Mouse (Mus musculus) kidney, postnatal 36 days (tissue): Measurements from ENCODE around the gene Bahd1.

ENCODE experiments used
- DNase-seq, 2 experiments: peaks; one replicate each; pipeline ENCODE4 v3.0.0; 2021 to 2022; ENCODE audit warnings: mixed read lengths in 2 of 2

The Bahd1 gene

DNA sequence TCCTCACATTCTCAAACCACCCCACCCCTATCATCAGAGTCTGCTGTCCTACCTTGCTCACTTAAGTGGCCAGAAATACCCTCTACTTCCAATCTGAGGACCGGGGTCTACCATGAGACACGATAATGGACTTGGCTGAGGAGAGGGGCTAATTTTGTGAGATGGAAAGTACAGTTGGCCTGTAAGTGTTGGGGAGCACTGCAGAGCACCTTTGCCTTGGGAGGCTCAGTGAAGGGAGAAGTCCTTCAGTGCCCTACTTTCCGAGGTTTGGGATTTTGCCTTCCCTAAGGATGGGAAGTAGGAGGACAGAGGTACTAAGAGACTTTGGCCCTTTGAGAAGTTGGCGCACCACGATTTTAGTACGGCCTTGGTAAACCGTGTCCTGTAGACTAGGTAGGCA lies 871 bp upstream of the Bahd1 start:
- DNase-seq: no peak

GRCm38 (mm10) chr2:118900826-118901140 lies 606 bp downstream of the Bahd1 start:
- no peak for DNase-seq

GRCm38 (mm10) chr2:118901175-118902031 lies 1.2 kb downstream of the Bahd1 start:
- peak; percentile 98 for DNase-seq

GRCm38 (mm10) chr2:118902051-118903025 lies 2.2 kb downstream of the Bahd1 start:
- peak; percentile 82 to 87 for DNase-seq

- DNase-seq: peak in 1 of 2 experiments; percentile 55
Measured at GRCm38 (mm10) chr2:118903333-118903741, 3.2 kb downstream of the Bahd1 start.

DNA sequence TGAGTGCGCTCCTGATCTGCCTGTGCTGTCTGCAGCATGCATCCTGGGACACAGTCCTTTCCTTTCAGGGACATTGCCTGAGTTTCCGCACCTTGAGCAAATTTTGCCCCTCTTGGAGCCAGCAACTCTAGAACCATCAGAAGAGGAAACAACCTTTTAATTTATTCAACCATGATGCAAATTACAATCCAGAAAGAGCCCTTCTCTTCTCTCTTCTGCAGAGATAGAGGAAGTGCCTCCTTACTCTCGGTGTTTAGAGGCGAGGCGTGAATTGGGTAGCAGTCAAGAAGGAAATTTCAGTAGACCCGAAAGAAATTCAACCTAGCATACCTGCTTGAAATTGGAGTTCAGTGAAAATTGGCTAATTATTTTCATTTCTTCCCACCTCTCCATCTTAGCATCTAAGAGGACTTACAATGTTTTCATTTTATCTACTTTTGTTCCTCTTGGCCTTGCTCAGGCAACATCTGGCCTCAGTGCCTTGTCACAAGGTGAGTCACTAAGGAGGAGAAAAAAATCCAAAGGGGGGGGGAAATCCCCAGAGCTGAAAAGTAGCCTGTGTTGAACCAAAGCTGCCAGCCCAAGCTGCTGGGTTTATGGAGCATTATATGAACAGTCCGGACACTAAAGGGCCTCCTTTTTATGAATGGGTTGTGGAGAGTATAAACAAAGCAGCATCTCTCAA lies 5.4 kb downstream of the Bahd1 start:
- DNase-seq: no peak

DNA sequence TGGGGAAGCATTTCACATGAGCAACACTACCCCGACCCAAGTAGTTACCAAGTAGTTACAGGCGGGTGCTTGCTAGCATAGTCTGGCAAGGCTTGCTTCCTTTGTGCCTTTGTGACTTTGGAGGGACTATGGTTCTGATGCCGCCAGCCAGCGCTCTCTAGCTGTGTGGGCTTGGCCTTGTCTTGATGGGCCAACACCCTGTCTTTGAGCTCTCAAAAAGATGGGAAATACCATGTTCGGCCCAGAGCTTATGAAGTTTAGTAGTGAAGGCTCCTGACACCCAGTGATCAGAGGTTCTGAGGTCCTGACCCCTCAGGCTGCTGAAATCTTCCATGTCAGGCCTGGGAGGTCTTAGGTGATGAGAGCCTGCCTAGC lies 5.9 kb downstream of the Bahd1 start:
- no peak for DNase-seq

GRCm38 (mm10) chr2:118907781-118908180 lies 7.6 kb downstream of the Bahd1 start:
- DNase-seq: no peak

GRCm38 (mm10) chr2:118909151-118909550 lies 9.0 kb downstream of the Bahd1 start:
- peak; percentile 42 to 45 for DNase-seq

DNA sequence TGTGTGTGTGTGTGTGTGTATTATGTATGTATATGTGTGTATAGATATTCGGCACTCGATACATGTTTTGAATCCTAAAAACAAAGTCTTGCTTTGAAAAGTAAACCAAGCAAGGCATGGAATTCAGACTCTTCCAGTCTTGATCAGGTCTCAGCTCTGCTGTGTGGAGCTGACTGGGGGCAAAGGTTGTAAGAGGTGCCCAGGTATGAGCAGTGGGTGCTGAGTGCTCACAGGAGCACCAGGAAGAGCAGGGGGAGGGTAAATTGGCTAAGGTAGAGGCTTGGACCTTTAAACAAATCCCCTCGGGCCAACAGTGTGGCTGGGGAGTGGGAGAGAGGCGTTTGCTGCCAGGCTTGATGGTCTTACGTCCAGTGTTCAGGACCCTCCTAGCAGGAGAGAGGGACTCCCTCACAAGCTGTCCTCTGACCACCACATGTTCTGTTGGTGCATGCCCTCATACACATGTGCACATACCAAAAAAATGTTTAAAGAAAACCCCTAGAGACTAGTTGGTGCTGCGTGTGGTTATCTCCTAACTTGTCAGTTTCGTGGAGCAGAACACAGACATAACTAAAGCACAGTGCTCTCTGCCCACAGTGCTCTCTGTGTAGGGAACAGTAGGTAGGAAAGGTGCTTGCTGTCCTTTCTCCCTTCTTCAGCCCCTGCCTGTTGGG lies 10.6 kb downstream of the Bahd1 start:
- DNase-seq: peak; percentile 62 to 68

DNA sequence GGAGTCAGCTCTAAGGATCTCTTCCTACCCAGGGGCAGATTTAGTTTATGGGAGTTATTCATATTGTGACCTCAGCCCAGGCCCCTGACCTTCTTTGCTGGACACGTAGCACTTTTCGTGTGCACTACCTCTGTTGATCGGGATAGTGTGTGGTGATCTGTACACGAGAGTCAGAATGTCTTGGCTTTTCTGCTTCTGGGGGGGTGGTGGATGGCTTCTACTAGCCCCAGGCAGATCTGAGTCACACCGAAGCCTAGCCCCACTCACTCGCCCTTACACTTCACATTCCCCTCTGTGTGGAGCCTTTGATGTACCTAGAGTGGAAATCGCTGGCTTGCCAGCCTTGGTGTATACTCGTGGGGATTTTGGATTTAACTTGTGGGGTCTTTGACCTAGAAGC lies 12.5 kb downstream of the Bahd1 start:
- DNase-seq: no peak

DNA sequence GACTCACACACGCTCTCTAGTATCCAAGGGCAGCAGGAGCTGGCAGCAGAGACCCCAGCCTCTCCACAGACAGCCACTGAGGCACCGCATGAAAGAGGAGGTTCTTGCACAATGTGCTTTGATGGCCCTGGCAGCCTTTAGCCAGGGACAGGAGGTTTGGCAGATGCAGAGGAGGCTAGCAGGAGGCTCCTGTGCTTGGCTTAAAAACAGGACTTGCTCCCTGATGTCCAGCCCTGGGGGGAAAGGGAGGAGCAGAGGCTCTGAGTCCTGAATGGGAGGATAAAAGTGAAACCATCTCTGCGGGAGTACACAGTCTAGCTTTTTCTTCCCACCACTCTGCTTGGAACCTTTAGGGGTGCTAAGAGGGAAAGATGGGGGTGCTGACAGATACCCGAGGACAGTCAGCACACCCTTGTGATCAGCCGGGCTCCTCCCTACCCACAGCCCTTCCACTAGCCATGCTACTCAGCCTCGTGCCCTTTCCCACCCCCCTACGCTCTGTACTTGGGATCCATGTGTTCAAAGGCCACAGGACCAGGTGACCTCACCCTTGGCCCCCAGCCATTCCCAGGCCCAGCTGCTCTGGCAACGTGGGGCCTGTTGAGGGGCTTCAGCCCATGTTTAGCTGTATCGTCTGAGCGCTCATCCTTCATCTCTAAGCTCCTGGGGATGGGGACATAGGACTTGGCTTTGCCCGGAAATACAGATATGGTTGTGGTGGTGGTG lies 13.5 kb downstream of the Bahd1 start:
- DNase-seq: peak; percentile 78 to 82

- DNase-seq: no peak
Measured at GRCm38 (mm10) chr2:118914685-118915084, 14.5 kb downstream of the Bahd1 start.

DNA sequence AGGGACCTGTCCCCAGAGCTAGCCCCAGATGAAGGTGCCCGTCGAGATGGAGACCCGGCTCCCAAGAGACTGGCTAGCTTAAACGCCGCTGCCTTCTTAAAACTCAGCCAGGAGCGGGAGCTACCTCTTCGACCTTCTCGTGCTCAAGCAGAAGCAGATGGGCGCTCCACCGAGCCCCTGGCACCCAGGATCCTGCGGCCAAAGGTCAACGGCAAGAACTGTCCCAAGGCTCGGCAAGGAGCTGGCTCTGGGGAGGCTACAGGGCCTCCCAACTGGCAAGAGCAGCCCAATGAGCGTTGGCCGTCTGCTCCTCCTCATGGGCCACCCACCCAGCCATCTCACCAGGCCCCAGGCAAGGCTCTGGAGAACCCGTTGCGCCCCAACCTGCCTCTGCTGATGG lies 16.3 kb downstream of the Bahd1 start:
- peak; percentile 77 to 82 for DNase-seq

GRCm38 (mm10) chr2:118918543-118918942 lies 18.4 kb downstream of the Bahd1 start:
- no peak for DNase-seq

- no peak for DNase-seq
Measured at GRCm38 (mm10) chr2:118920428-118920827, 20.3 kb downstream of the Bahd1 start.

DNA sequence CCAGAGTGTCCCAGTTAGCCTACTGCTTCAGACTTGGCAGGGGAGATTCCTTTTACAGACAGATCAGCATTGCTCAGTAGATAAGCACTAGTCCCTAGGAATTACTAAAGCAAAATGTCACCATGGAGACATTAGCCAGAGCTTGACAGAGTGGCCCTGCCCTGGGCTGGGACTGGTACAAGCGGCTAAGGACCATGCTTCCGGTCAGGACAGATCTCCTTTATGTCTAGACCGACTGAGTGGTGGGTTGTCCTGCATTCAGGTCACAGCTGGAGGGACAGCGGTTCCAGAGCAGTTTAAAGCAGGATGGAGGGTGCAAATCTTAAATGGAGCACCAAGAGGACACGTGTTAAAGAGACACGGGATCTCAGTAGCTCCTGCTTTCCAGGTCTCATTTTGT lies 25.8 kb downstream of the Bahd1 start:
- no peak for DNase-seq

DNA sequence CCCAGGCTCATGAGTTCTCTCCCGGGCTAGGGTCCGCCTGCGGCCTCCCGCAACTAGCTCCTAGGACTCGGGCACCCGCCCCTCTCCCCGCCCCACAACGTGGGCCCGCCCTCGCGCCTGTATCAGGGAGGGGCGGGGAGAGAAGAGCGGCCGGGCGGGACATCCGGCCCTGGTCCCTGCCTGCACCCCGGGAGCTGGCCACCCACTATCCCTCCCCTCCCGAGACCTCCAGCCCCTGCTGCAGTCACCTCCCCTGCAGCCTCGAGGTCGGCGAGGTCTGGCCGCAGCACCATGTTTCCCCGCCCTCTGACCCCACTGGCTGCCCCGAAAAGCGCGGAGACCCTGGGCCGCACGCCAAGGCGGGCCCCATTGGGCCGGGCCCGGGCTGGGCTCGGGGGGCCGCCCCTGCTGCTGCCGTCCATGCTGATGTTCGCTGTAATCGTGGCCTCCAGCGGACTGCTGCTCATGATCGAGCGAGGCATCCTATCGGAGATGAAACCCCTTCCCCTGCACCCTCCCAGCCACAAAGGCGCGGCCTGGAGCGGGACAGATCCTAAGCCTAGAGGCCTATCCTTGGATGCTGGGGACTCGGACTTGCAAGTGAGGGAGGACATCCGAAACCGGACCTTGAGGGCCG lies 26.3 kb downstream of the Bahd1 start, which contains the start of gene Chst14:
Gene Chst14, plus strand, starts transcription at position 136 of the 637 bp plus-strand sequence.
- DNase-seq: peak; percentile 80 to 88

- no peak for DNase-seq
Measured at GRCm38 (mm10) chr2:118926998-118927739, 27.0 kb downstream of the Bahd1 start.

DNA sequence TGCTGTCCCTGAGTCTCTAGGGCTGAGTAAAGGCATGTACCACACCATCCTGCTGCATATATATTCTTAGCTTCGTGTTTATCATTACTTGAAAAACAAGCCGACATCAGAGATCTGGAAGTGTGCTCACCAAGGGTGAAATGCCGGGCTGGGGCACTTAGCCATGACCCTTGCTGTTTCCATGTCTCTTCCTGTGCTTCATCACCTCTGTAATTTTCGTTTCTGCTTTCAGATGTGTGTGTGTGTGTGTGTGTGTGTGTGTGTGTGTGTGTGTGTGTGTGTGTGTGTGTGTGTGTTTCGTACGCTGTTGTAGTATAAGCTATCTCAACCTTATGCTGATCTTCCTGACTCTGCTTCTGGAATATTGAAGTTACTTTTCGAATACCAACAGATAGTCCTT lies 41.2 kb downstream of the Bahd1 start:
- no peak for DNase-seq
